In the genomic region with DNA sequence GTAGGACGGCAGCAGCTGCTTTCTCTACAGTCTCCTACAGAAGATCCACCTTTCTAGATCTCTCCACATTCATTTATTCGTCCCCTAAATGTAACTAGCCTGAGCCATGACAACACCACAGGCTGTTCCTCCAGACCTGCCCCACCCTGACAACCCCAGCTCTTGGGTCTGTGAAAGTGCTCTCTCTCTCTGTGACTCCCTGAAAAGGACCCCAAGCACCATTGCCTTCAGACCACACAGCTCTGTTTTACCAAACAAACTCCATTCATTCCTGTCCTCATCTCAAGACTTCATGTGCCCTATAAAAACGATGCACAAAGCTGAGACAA, we compare ENCODE assay signal across 9 mouse cellular contexts. TPM values are rescaled to one million over a fixed set of nuclear protein-coding genes. Genes with fewer than 3 reads are reported as not detected.
DNase-seq lines count a peak whose midpoint lies in the region; ATAC-seq and TF ChIP-seq lines count a peak whose summit lies in the region.
"Had no signal": no experiment of that assay in that cellular context is flagged by ENCODE, and none has a peak within 500 bp of the region (broad histone marks: within the 10 kb centered on the region; RNA-seq: fewer than 3 reads in every experiment).

No protein-coding gene starts in this region.

- ATAC-seq in kidney, embryonic 15.5 days (replicated peaks; ENCODE audit: low FRiP score) = peak; percentile 31; the same call in 1 of the 2 replicates
- ATAC-seq in intestine, postnatal 0 days = no peak
- ATAC-seq in neural tube, embryonic 13.5 days (ENCODE audit: low read depth) = no peak

- no peak for DNase-seq in kidney, postnatal 10 days
- DNase-seq in forebrain, embryonic 10.5 days (ENCODE audit: extremely low spot score, low spot score) = no peak
- no peak for DNase-seq in spleen, adult 18-20 months
- DNase-seq in thymus, postnatal 10 days (ENCODE audit: low spot score in 2 of 2) = no peak
- no peak for DNase-seq in adrenal gland, adult 8-10 months

- H3K9ac ChIP-seq in kidney, embryonic 15.5 days = no peak overlapping the region
- peak overlapping the region; percentile 71; the same call in 1 of the 2 replicates for H3K9ac ChIP-seq in intestine, postnatal 0 days (ENCODE audit: low read depth, low read length)
- peak overlapping the region; percentile 68; the same call in 1 of the 2 replicates for H3K9ac ChIP-seq in neural tube, embryonic 13.5 days

- H3K27me3 ChIP-seq in kidney, embryonic 15.5 days = peaks cover 28% of the 10 kb centered on the region
- H3K27me3 ChIP-seq in forebrain, embryonic 10.5 days (ENCODE audit: poor library complexity, severe bottlenecking) = peaks cover 51% of the 10 kb centered on the region
- H3K27me3 ChIP-seq in intestine, postnatal 0 days (replicated peaks; ENCODE audit: control insufficient read depth, insufficient read depth, low read length) = no peaks in the 10 kb centered on the region
- H3K27me3 ChIP-seq in neural tube, embryonic 13.5 days = peaks cover 42% of the 10 kb centered on the region

- no peak for TF ChIP-seq CTCF in intestine, postnatal 0 days (IDR thresholded peaks at IDR 0.05; ENCODE audit: low read depth)

- WGBS in kidney, embryonic 15.5 days = 10% methylated on average over 3 of the region's 3 CpGs
- 25% methylated on average over 3 of the region's 3 CpGs for WGBS in forebrain, embryonic 10.5 days
- 18% methylated on average over 3 of the region's 3 CpGs for WGBS in intestine, postnatal 0 days
- 12% methylated on average over 3 of the region's 3 CpGs for WGBS in neural tube, embryonic 13.5 days

- H3K27ac ChIP-seq in kidney, embryonic 15.5 days = no peak overlapping the region
- H3K27ac ChIP-seq in forebrain, embryonic 10.5 days = no peak overlapping the region
- H3K27ac ChIP-seq in intestine, postnatal 0 days (ENCODE audit: low read depth, low read length) = peak overlapping the region; percentile 47; the same call in 1 of the 2 replicates
- H3K27ac ChIP-seq in neural tube, embryonic 13.5 days (replicated peaks) = no peak overlapping the region

- no peaks in the 10 kb centered on the region for H3K36me3 ChIP-seq in kidney, embryonic 15.5 days
- H3K36me3 ChIP-seq in forebrain, embryonic 10.5 days (replicated peaks) = no peaks in the 10 kb centered on the region
- H3K36me3 ChIP-seq in intestine, postnatal 0 days (ENCODE audit: control insufficient read depth, insufficient read depth) = no peaks in the 10 kb centered on the region
- no peaks in the 10 kb centered on the region for H3K36me3 ChIP-seq in neural tube, embryonic 13.5 days

- H3K4me1 ChIP-seq in kidney, embryonic 15.5 days = peaks cover 12% of the 10 kb centered on the region
- H3K4me1 ChIP-seq in forebrain, embryonic 10.5 days = peaks cover 17% of the 10 kb centered on the region
- 0 out of 2 replicates have a peak, but pooled peaks cover 3% of the 10 kb centered on the region for H3K4me1 ChIP-seq in intestine, postnatal 0 days (replicated peaks; ENCODE audit: control insufficient read depth, insufficient read depth, low read length)
- peaks cover 15% of the 10 kb centered on the region for H3K4me1 ChIP-seq in neural tube, embryonic 13.5 days (replicated peaks)

- peak overlapping the region; percentile 99 for H3K4me2 ChIP-seq in kidney, embryonic 15.5 days
- peak overlapping the region; percentile 97 for H3K4me2 ChIP-seq in intestine, postnatal 0 days (replicated peaks; ENCODE audit: low read depth)
- H3K4me2 ChIP-seq in neural tube, embryonic 13.5 days = peak overlapping the region; percentile 100

- H3K4me3 ChIP-seq in kidney, embryonic 15.5 days (replicated peaks) = peak overlapping the region; percentile 59
- H3K4me3 ChIP-seq in forebrain, embryonic 10.5 days = peak overlapping the region; percentile 62
- H3K4me3 ChIP-seq in intestine, postnatal 0 days (ENCODE audit: low read depth, low read length) = peak overlapping the region; percentile 74
- peak overlapping the region; percentile 59 for H3K4me3 ChIP-seq in neural tube, embryonic 13.5 days

- no peaks in the 10 kb centered on the region for H3K9me3 ChIP-seq in kidney, embryonic 15.5 days (replicated peaks)
- no peaks in the 10 kb centered on the region for H3K9me3 ChIP-seq in forebrain, embryonic 10.5 days
- no peaks in the 10 kb centered on the region for H3K9me3 ChIP-seq in intestine, postnatal 0 days (ENCODE audit: control insufficient read depth)
- no peaks in the 10 kb centered on the region for H3K9me3 ChIP-seq in neural tube, embryonic 13.5 days

RNA-seq across cellular contexts. Expression of a gene that starts 0.4 kb away (rescaled TPM):
- polyA plus RNA-seq in kidney, embryonic 15.5 days (2015; fragmentation: Nextera tagmentation; extraction: Ambion mirVana) = 0.10 and 0.34 TPM in 2 replicates
- 0.07 and 0.20 TPM in 2 replicates for polyA plus RNA-seq in forebrain, embryonic 10.5 days (2016; fragmentation: Nextera tagmentation; extraction: Ambion mirVana)
- polyA plus RNA-seq in intestine, postnatal 0 days (2015; fragmentation: Nextera tagmentation; extraction: Ambion mirVana) = 5.2 and 5.5 TPM in 2 replicates
- 0.40 and 1.2 TPM in 2 replicates for polyA plus RNA-seq in neural tube, embryonic 13.5 days (2015; fragmentation: Nextera tagmentation; extraction: Ambion mirVana)
- 10 to 100 TPM in 3 of 4 experiments, 1 to 10 TPM in 1; 9.1 to 16.3 (median 13.2) TPM for total RNA-seq in adrenal gland, adult 8-10 months (2022)
- total RNA-seq: common myeloid progenitor, adult 5-6 weeks had no signal
